Mouse (Mus musculus) ES-Bruce4 (cell line): Measurements from ENCODE around the gene Thumpd2.

Source experiments
- CTCF ChIP-seq: IDR thresholded peaks from one replicate; pipeline ENCODE4 v1.8.1; 2011; ENCODE audit warnings: low read depth, low read length
- EP300 ChIP-seq: IDR thresholded peaks from 2 replicates; pipeline ENCODE4 v1.6.1; 2011; ENCODE audit warnings: low read depth, low read length; ENCODE audit not compliant: insufficient read depth

DNA sequence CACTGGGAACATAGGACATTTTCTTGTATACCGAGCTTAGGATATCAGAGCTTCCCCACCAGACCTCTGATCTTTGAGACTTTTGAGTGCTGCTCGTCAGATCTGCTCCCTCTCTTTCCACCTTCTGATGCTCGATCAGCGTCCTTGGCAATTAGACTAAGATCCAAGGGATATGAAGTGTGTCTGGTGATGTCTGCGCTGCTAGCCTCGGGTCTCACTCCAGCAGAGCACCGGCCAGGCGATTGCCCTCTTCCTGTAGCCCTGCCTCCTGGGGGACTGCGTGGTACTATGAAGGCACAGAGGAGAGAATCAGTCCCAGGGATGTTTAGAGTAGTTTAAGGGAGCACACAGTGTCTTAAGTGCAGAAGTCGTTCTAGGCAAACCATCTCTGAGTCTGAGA lies 81.9 kb downstream of the Thumpd2 start:
- no peak for TF ChIP-seq CTCF
- TF ChIP-seq EP300: no peak
